21 mouse cellular contexts compared by ENCODE assay signal in genomic region chr15:67272397-67272796, GRCm38 (mm10).
DNase-seq lines count a peak whose midpoint lies in the region; ATAC-seq lines count a peak whose summit lies in the region.
"Had no signal": no experiment of that assay in that cellular context is flagged by ENCODE, and none has a peak within 500 bp of the region (broad histone marks: within the 10 kb centered on the region; RNA-seq: fewer than 3 reads in every experiment).

No protein-coding gene starts in this region.

- ATAC-seq in monocyte, adult 5-6 weeks (replicated peaks; ENCODE audit: insufficient number of reproducible peaks, low FRiP score, low TSS enrichment, poor library complexity, severe bottlenecking), result peak; percentile 66; the same call in 1 of the 2 replicates
- ATAC-seq: liver, embryonic 12.5 days; liver, postnatal 0 days; midbrain, embryonic 16.5 days had no signal

- intact Hi-C loops in heart, postnatal 25 days (cut with DNase I), result no loop called here

- peak; percentile 28 for DNase-seq in adrenal gland, adult 2 months
- no peak for DNase-seq in adrenal gland, postnatal 25 days
- DNase-seq in Muller cell, postnatal 12 days (ENCODE audit: inconsistent ontology term), result peak; percentile 86
- DNase-seq in adipocyte (ENCODE audit: low spot score), result peak; percentile 14
- no peak for DNase-seq in embryo, embryonic 11 days
- DNase-seq in heart, postnatal 25 days (ENCODE audit: low spot score), result no peak
- no peak for DNase-seq in thymus, postnatal 4 days
- DNase-seq: adrenal gland, adult 8-10 months; cerebellum, adult 9-11 months; gastrocnemius, postnatal 25 days; heart, adult 18-20 months; heart, postnatal 4 days; kidney, adult 18-20 months; kidney, postnatal 36 days; left cerebral cortex, postnatal 4 days; liver, postnatal 0 days; lung, postnatal 36 days; right cerebral cortex, postnatal 14 days had no signal

Comparison
In these comparisons a context has a peak if more than half of its experiments do, and no peak if none do; other contexts are left out.
1. DNase-seq: peak in adrenal gland, adult 2 months (single experiment), Muller cell, postnatal 12 days (single experiment) and adipocyte (single experiment); none in adrenal gland, postnatal 25 days (single experiment), embryo, embryonic 11 days (single experiment), heart, postnatal 25 days (single experiment) and thymus, postnatal 4 days (single experiment).